Mouse (Mus musculus) layer of hippocampus, adult 8-10 months (tissue): Measurements from ENCODE around the gene Bglap. TPM values are rescaled to one million over a fixed set of nuclear protein-coding genes. Genes with fewer than 3 reads are reported as not detected.

Source experiments
- DNase-seq, 2 experiments: peaks; one replicate each; pipeline ENCODE4 v3.0.0; 2022; ENCODE audit warnings: low spot score in 2 of 2
- total RNA-seq, 4 experiments: library from RNA; stranded (reverse); gene quantifications; 2 replicates each; pipeline ENCODE4 v1.2.4; 2022

The Bglap gene
- total RNA-seq, 4 experiments from 2014 or later, result 1.3 TPM; not detected in 3

DNA sequence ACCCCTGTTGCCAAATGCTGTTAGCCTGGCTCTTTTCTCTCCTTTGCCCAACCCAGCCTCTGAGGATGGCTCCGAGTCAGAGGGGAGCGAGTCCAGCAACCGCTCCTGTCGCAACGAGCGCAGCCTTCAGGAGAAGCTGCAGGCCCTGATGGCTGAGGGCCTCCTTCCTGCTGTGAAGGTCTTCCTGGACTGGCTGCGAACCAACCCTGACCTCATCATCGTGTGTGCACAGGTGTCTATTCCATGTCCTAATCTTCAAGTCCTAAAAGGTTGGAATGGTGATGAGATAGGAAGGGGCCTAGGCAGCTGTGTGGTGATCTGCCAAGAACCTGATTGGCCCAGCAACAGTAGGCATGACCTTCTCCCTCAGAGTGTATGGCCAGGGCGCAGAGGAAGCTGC lies 31.4 kb downstream of the Bglap start:
- DNase-seq, result no peak

DNA sequence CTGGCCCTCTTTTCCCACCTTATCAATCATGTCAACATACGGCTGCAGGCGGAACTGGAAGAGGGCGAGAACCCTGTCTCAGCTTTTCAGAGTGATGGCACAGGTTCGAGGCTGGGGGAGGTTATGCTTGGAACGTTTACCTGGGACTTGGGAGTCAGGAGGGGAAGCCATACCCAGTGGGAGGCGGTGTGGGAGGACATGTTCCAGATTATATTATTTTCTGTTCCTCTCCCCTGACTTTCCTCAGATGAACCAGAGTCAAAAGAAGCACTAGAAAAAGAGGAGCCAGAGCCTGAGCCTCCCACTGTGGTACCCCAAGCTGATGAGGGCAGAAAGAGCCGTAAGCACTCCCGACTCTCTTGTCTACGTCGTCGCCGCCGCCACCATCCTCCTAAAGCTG lies 33.5 kb downstream of the Bglap start:
- DNase-seq, result no peak

DNA sequence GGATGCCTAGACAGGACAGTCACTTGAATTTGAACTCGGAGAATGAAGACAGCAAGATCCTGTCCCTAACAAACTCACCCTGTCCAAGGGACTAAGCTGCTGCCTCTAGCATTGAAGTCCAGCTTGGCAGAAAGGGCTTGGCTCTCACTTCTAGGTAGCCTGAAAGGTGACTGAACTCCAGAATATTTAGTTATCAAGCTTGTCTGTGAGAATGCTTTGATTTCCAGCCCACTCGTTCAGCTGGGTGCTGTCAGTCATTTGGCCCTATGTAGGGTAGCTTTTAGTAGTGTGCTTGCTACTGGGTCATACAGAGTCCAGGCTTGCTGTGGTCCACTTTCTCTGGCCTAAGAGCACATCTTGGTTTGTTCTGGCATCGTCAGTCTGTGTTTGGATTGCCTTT lies 45.3 kb downstream of the Bglap start:
- DNase-seq, result no peak

DNA sequence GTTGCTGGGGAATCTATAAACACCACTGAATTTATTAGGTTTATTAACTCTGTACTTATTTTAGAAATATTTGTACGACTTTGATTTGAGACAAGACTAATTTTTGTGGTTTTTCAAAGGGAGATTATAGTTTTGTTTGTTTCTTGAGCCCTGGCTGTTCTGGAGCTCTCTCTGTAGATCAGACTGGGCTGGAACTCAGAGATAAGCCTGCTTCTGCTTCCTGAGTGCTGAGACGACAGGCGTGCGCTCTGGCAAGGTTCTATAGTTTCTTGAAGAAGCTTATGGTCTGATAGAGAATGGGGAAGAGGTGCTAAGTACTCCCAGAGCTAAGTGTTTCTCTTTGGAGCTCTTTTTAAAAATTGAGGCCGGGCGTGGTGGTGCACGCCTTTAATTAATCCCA lies 45.9 kb downstream of the Bglap start:
- DNase-seq, result no peak

DNA sequence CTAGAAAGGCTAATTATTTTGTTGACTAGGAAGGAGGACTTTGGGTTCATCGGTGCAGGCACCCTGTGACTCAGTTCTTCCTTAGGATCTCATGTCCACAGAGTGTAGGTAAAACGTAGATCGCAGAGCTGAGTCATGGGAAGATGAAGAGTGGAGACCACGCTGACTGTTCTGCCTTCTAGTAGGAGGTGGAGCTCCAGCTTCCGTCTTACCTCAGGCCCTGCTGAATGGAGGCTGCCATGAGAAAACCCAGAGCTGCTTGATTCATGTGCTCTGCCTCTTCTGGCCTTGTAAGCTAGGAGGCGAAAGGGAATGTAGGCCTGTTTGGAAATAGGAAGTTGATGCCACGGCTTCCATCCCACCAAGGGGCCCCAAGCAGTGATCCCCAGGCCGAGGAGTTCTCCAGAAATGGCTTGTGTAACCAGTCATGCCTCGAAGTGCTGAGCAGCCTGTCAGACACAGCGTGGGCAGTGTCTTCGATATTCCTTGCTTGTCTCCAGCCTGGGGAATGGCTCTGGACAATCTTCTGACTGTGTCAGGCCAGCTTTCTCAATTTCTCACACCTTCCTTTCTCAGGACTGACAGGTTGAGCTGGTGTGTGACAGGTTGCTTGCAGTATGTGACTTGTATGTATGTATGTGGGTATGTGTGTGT lies 46.8 kb downstream of the Bglap start:
- DNase-seq, result no peak

DNA sequence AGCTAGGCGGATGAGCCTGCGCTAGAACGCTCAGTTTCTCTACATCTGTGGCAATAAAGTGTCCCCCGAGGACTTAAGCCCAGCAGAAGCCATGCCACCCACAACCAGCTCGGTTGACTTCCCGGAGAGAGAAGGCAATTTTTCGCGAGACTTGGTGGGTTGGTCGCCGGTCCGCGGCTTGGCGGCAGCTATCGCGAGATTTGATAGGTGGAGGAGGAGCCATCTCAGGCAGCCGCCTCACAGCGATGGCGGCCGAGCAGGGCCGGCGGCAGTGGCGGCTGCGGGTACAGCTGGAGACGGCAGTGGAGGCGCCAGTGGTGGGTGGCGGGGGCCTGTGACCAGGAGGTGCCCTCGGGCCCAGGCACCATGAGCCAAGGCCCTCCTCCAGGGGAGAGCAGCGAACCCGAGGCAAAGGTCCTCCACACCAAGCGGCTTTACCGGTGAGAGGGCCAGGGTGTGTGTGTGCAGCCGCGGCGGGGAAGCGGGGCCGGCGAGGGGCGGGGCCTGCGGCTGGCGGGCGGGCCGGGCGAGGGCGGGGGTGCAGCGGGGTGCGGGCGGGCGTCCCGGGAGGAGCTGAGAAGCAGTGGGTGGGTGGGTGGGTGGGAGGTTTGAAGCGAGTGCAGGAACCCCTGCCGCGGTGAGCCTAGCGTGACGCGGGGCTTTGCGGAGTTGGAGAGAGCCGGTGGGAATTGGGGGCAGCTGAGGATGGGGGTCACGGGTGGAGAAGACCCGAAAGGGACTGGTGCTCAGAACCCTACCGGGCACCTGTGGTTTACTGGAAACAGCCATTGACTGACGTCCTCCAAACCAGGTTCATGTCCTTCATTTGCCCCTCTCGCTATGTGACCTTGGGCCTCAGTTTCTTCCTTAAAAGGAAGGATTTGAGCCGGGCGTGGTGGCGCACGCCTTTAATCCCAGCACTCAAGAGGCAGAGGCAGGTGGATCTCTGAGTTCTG lies 47.9 kb downstream of the Bglap start, which contains the start of the genes Tmem79 and Smg5:
TSS of gene Tmem79 (minus strand) at position 91 of the 956 bp plus-strand sequence.
TSS of gene Smg5 (plus strand) at position 203 of the 956 bp plus-strand sequence.
- DNase-seq, result peak; percentile 94 to 96

DNA sequence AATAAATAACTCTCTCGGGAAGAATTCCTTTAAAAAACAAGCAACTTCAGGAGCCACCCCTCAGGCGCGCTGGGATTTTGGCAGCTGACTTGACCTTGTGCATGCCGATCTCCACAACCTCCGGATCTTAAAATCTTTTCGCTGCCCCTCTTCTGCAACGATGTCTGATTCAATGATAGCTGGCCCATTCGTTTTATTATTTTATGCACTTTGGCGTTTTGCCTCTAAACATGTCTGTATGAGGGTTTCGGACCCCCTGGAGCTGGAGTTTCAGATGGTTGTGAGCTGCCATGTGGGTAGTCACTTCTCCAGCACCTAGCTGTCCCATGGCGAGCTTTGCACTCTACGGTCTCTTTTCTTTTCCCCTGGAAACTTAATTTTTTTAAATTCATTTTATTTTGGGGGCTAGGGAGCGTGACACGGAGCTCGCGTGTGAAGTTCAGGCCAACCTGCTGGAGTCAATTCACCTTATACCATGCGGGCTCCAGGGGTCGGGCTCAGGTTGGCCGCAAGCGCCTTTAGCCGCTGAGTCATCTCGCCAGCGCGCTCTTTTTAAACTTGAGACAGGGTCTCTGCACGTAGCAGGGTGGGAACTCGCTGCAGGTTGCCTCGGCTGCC lies 48.7 kb downstream of the Bglap start:
- DNase-seq, result no peak

DNA sequence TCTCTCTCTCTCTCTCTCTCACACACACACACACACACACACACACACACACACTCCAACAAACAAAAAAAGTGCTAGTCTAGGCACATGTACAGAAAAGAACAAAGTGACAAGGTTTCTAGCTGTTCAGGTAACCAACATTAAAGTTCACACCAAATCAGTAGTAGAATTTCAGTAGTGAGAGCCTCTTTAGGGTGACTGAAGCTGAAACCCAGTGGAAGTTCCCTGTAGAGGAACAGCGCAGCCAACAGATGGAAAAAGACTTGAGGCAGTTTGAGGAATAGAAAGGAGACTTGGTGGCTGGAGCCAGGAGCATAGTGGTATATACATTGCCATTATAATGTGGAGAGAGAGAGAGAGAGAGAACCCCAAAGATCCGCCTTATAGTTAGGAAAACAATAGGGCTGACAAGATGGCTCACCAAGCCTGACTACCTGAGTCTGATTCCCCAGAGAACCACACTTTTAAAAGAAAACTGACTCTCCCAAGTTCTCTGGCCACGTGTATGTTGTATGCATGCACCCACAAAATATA lies 49.3 kb downstream of the Bglap start:
- no peak for DNase-seq

DNA sequence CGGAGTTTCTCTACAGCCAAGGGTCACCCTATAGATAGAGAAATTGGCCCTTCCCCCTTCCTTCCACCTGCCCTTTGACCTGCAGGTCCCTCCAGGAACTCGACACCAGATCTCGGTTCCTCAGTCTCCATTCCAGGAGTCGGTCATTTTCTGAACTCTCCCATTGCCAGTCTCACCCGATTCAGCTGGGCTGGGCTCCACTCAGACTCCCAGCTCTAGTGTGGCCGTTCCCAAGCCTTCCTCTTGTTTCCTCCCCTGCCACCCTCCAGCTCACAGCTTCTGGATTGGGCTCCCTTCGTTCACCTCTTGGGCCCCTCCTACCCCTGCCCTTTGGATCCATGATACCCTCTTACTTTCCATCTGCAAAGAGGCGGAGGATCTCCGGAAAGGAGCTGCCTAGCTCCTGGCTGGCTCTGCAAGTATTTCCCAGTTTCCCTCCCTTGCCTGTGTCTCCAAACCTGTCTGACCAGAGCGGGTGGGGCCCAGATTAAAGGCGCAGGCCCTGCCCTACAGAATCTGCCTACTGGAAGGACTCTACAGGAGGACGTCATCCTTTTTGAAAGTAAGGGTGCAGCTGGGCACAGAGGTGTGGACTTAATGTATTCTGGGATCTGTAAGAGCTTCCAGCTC lies 50.1 kb downstream of the Bglap start:
- no peak for DNase-seq

Other genes with a start within 250 kb of the Bglap start
- 100 to 1,000 TPM; 189 to 206 (median 196) TPM for gene Mef2d, start 242.1 kb downstream of the Bglap start, total RNA-seq
- not detected for gene Rhbg, start 129.8 kb downstream of the Bglap start, total RNA-seq
- under 1 TPM in 2 of 4 experiments, not detected in 2; 0.45 to 0.54 TPM for gene Gm38392, start 97.3 kb downstream of the Bglap start, total RNA-seq
- 1 to 10 TPM; 4.0 to 7.0 (median 4.4) TPM for gene Tsacc, start 87.5 kb downstream of the Bglap start, total RNA-seq
- gene Cct3, start 87.3 kb downstream of the Bglap start, total RNA-seq, result 100 to 1,000 TPM; 172 to 207 (median 187) TPM
- 100 to 1,000 TPM in 2 of 4 experiments, 10 to 100 TPM in 2; 92.1 to 138 (median 99.4) TPM for gene Glmp, start 59.4 kb downstream of the Bglap start, total RNA-seq
- 1 to 10 TPM; 1.3 to 2.7 (median 1.7) TPM for gene Tmem79, start 48.3 kb downstream of the Bglap start, total RNA-seq
- gene Smg5, start 48.2 kb downstream of the Bglap start, total RNA-seq, result 10 to 100 TPM; 68.5 to 94.9 (median 74.2) TPM
- gene Paqr6, start 19.9 kb downstream of the Bglap start, total RNA-seq, result 10 to 100 TPM; 16.8 to 25.2 (median 19.3) TPM
- gene Bglap3, start 11.7 kb downstream of the Bglap start, total RNA-seq, result 1 to 10 TPM; 1.0 to 2.5 (median 2.0) TPM
- 1 to 10 TPM in 2 of 4 experiments, not detected in 2; 1.6 to 2.8 TPM for gene Bglap2, start 5.8 kb downstream of the Bglap start, total RNA-seq
- 1 to 10 TPM; 5.5 to 8.3 (median 6.0) TPM for gene Pmf1, start 25.9 kb upstream of the Bglap start, total RNA-seq
- 10 to 100 TPM; 66.0 to 72.8 (median 68.6) TPM for gene Slc25a44, start 40.7 kb upstream of the Bglap start, total RNA-seq
- 10 to 100 TPM; 43.0 to 52.1 (median 50.8) TPM for gene Sema4a, start 76.7 kb upstream of the Bglap start, total RNA-seq
- gene Lmna, start 125.5 kb upstream of the Bglap start, total RNA-seq, result 10 to 100 TPM; 38.0 to 45.6 (median 40.2) TPM
- 1 to 10 TPM; 2.4 to 2.8 (median 2.6) TPM for gene Mex3a, start 147.9 kb upstream of the Bglap start, total RNA-seq
- 1 to 10 TPM in 1 of 4 experiments, not detected in 3; 1.5 TPM for gene Rab25, start 163.8 kb upstream of the Bglap start, total RNA-seq
- gene Lamtor2, start 168.6 kb upstream of the Bglap start, total RNA-seq, result 100 to 1,000 TPM in 3 of 4 experiments, 10 to 100 TPM in 1; 89.2 to 111 (median 106) TPM
- 100 to 1,000 TPM in 2 of 4 experiments, 10 to 100 TPM in 2; 96.1 to 118 (median 107) TPM for gene Ubqln4, start 169.3 kb upstream of the Bglap start, total RNA-seq
- gene Ssr2, start 191.4 kb upstream of the Bglap start, total RNA-seq, result 10 to 100 TPM; 86.4 to 96.0 (median 90.1) TPM
- 100 to 1,000 TPM; 210 to 272 (median 257) TPM for gene Arhgef2, start 221.5 kb upstream of the Bglap start, total RNA-seq